Mouse (Mus musculus): ENCODE measurements around the gene Fastkd5.

The Fastkd5 gene

DNA sequence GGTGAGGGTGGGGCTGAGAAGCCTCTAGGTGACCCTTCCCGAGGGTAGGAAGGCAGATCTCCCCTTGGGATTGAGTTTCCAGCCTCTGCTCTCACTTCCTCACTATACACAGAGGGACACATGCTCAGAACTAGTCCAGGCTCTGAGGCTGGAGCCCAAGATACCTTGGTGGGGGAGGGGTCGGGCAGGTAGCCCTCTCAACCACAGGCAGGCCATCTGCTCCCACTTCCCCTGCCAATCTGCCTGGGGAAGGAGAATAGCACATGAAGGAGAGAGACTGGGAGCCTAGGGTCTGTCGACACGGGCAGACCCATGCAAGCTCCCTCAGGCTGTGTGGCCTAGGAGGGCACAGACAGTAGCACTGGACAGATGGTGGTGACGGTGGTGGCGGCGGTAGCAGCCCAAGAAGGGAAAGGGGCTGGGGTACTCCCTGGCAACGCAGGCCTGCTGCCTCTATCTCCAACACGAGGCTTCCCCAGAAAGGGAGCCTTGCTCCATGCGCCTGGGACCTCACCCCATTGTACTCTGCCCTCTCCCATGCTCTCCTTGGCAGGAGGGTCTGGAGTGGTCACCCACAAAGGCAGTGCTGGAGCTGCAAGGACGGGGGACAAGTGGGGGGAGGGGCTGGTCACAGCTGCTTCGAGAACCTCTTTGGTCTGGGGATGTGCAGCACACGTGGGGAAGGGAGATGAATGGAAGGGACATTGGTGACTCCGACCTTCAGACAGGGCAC is 4.3 kb upstream of the Fastkd5 start:
- DNase-seq, result no peak

DNA sequence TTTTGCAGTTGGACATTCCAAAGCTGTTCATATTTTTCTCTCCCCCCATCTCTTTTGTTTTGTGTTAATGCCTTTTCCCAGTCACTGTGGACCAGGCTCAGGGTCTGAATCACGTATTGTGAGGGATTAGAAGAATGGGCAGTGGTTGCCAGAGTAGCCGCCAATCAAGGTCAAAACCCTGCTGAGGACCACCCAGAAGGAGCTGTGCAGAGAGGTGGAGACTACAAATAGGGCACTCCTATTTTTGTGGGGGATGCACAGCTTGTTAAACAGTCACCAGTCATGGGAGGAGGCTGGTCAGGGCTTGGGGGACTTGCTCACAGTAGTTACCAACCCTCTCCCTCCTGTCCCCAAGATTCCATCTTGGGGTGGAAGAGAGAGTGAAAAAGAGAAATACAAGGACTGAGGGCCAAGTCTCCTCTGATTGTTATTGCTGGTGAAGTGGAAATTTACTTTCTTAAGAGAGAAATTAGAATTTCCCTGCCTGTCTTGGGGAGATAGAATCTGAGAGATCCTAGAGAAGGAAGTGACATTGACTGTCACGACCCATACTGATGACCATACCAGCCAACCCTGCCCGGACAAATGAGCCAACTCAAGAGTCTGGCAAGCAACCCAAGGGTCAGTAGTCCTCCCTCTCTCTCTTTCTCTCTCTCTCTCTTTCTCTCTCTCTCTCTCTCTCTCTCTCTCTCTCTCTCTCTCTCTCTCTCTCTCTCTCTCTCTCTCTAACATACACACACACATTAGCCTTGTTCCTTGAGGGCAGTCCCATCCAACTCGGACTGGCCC is 3.3 kb upstream of the Fastkd5 start:
- no peak for DNase-seq

DNA sequence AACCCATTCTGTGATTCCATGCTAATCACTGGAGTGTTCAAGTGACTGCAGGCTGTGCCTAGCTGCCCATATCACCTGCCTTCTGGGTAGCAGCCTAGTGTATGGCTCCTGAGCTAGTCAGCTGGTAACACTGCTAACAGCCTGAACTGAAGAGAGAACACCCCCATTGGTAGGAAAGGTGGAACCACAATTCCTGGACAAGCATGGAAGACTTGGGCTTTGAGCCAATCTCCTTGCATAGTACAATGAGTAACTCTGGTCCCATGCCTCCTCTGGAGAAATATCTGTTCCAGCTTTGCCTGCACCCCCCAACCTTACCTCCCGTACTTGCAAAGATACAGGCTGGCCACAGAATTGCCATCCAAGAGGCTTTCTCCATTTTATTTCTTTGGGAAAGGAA is 2.6 kb upstream of the Fastkd5 start:
- DNase-seq, result peak; percentile 67

DNA sequence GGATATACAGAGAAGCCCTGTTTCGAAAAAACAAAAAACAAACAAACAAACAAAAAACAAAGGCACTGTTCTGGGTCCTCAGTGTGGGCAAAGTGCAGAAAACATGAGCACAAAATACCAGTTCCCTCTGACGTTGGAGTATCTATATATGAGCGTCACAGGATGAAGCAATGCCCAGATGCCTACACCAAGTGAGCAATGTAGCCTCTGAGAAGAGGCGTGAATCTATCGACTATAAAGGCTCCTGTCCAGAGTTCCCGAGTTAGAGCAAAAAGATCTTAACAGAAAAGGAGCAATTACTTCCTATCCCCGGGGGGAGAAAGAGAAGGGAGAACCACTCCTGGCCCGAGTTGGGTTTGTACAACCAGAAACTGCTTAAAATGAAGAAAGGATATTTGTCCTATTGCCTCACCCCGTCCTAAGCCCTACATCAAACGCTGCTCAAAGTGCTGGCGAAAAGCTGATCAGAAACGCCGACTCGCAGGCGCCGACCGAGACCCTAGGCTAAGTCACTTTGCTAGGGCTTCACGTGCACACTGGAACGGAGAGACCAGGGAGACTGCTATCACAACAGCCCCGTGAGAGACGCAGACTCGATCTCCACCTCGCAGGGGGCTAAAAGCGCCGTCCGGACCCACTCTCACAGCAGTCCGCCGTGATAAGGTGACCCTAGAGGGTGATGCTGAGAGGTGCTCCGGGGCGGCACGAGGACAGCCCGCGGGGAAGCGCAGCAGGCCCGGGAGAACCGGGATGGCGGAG is 568 bp downstream of the Fastkd5 start:
- DNase-seq, result no peak

DNA sequence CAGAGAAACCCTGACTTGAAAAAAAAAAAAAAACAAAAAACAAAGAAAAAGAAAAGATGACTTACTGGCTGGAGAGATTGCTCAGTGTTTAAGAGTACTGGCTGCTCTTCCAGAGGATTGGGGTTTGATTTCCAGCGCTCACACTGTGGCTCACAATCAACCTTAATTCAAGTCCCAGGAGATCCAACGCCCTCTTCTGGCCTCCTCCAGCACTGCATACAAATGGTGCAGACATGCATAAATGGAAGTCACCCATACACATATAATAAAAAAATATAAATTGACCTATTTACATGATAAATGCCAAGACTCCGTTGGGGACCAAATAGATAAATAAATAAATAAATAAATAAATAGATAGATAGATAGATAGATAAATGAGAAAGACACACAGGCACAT is 1.4 kb downstream of the Fastkd5 start:
- DNase-seq, result no peak

DNA sequence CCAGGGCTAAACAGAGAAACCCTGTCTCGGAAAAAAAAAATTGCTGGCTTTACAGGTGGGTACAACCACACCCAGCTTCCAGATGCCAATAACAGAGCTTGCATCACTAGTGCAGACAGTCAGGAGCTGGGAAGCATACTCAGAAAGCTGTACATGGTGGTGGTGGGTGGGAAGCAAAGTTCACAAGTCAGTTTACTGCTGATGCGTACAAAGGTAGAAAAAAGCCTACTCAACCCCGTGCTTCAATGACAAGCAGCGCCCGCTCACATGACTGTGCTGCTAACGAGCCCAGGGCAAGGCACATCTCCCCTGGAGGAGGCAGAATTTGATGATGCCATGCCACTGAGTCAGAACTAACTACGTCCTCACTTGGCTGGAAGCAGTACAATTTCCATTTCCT is 10.9 kb downstream of the Fastkd5 start:
- no peak for DNase-seq

DNA sequence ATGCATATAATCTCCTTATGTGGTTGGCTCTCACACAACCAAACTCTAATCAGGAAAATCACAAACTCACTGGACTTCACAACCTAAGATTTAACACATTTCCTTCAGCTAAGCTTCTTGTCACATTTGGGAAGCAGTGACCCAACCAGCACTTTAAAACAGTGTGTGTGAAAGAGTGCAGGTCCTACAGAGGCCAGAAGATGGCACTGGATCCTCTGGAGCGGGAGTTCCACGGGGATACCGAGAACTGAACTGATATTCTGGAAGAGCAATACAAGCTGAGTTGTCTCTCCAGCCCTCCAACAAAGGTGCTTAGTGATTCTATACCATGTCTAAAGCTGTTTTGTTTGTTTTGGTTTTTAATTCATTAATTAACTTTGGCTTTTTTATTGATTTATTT is 16.7 kb downstream of the Fastkd5 start:
- peak; percentile 51 for DNase-seq

DNA sequence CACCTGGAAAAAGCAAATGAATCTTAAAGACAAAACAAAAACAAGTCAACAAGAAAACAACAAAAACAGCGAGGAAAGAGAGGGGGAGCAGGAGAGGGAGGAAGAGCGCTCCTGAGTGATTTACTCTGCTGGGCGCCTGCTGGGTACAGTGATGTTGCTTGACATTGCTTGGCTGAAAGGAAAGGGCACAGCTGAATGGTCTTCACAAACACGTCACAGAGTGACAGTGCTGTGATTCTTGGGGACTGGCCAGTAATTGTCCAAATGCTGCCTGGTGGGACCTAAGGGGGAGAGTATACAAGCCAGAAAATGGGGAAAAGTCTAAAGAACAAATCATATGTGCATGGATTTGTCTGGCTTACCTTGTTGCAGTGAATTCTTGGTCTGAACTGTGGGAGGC is 27.6 kb downstream of the Fastkd5 start:
- DNase-seq, result no peak

DNA sequence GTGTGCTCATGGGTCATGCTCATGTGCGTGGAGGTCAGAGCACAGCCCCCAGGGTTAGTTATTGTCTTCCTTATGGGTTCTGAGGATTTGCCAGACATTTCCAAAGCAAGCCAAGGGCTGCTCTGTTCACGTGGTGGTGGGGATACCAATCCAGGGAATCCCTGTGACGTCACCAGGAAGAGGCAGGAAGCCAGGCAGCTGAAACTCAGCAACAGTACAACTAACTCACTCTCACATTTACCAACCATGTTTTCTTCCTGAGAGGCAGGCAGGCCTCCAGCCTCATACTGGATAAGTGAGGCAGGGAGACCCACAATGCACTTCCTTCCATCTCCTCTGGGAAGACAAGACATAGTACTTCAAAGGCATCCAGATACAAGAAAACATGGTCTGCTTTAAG is 31.4 kb downstream of the Fastkd5 start:
- no peak for DNase-seq

DNA sequence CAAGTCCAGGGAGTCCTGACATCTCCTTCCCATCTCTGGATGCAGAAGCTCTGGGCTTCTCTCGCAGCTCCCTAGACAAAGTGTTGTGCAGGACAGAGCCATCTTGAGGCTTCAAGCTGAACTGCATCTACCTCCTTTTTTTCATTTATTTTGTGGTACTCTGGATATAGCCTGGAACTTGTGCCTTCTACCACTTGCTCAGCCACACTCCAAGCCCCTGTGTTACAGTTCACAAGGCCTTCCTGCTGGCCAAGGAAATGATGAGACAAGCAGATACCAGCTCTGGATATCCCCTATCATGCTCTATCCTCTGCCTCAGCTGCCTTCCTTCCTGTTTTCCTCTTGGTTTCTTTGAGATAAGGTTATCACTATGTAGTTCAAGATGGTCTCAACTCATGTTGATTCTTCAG is 32.2 kb downstream of the Fastkd5 start:
- peak; percentile 54 for DNase-seq

DNA sequence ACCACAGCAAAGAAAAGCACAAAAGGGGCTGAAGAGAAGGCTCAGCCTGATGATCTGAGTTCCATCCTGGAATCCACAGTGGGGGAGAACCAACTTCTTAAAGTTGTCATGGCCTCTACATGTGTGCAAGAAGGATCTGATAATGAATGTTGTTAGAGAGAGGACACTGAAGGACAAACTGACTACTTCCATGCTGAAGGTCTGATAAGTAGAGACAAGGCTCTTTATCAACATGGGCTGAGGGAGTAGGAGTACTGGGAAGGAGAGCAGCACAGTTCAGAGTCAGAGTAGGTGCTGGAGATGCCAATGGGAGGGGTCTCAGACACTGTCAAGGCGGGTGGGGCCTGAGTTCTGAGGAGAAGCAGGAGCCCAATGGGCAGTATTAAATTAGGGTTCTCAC is 34.2 kb downstream of the Fastkd5 start:
- DNase-seq, result no peak

DNA sequence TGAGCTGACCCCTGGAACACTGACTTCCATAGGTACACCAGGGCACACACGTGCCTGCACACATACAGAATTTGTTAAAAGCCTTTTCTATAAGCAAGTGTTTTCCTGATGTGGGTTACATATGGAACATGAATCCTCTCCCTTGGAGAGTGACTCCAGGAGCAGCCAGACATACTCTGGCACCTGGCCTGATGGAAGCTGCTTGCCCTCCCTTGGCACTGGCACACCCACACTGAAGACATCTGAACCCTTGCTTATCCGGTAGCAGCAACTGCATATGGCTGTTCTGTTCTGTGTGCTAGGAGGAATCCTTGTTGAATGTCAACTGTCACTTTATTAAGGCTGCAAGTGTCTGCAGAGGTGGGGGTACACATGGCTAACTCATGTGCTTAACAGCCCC is 38.8 kb downstream of the Fastkd5 start:
- DNase-seq, result no peak

DNA sequence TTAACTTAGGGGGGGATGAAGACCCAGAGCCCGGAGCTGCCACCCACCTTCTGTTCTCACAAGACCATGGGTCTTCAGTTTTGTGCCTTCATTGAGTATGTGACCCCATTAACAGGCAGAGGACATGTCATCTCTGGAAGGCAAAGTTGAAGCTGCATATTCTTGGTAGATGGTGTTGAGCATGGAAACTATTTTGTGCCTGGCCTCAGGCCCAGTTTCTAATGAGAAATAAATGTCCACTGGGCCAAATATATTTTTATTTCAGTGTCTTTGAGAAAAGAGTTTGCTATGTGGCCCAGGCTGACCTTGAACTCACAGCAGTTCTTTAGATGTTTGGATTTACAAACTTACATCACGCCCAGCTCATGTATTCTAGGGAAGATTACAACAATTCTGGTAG is 40.1 kb downstream of the Fastkd5 start:
- no peak for DNase-seq

DNA sequence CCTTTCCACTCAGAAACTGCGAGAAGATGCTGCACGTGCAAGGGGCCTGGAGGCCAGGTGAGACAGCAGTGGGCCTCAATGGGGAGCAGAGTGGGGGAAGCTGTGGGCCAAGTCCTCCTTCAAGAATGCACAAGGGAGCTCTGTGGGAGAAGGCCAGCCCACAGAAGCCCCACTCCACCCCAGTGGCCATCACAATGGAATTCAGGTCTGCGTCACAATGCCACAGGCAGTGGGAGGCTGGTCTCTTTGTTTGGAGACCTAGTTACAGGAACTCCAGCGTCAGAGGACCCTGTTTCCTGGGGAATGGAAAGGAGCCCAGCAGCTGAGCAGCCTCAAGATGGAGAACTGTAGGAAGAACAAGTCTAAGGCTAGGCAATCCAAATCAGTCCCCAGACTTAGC is 40.7 kb downstream of the Fastkd5 start:
- no peak for DNase-seq

DNA sequence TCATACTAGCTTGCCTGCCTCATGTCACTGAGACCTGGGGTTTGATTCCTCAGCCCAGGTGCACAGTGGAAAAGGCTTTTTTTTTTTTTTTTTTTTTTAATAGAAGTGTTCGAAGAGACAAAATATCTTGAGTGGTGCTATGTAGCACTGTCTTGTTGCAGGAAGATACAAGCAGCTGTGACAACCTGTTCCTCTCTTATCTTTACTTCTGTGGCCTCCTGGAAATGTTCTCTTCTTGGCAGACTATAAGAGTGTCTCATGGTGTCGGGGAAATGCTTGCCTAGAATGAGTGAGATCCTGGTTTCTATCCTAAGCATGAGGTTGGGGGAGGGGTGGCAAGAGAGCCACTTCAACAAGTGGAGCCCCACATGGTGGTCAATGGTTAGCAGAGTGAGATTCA is 41.5 kb downstream of the Fastkd5 start:
- no peak for DNase-seq

DNA sequence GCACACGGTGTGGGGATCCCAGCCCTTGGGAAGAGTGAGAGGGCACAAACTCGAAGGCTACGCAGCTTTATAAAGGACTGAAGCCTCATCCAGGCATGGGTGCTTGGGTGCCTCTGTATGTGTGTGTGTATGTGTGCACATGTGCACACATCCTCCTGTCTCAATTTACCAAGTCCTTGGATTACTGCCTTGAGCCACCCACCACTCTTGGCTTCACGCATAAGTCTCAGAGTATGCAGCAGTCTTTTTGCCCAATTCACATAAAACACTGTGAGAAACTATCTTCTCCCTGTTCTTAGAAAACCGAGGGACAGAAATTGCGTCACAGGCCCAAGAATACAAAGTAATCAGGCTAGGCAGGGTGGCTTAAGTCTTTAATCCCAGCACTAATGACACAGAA is 43.8 kb downstream of the Fastkd5 start:
- DNase-seq, result no peak

DNA sequence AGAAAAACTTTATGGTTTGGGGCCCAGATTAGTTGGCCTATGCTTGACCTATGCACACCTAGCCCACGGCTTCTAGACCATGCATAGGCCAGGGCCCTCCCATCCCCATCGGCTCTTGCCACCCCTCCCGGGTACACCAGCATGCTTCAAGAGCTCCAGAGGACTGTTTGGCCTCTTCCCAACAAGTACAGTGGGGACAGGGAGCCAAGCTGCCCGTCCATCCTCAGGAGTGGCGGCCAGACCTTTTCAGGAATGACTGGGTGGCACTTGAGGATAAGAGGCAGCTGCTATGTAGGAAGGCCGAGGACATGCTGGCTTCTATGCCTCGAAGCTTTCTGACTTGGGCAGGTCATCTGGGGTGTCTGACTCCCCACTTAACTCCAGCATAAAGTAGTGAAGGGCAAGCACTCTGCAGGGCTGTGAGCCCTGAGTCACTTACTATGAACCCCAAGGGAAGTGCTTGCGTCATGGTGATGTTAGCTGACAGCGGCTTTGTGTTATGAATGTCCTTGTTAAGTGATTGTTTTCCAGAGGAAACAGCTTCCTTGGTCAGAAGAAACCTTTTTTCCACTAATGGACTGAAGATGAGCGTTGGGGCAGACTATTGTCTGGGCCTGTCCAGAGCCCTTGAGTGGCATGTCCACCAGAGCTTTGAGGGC is 45.8 kb downstream of the Fastkd5 start:
- no peak for DNase-seq

DNA sequence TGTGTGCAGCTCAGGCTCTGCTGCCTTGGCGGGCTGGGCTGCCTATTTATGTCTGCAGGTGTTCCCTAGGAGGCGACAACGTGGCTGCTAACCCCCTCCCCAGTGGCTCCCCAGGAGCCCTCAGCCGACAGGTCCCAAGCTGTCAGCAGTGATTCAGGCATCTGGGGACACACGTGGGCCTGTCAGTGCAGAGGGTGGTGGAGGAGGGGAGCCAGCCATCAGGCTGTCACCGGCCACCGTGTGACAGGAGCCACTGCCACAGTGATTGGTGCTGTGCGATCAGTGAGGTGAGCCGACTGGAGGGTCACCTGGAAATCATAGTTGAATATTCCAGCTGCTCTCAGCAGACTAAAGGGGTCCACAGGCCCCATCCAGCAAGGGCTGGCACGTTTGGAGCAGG is 47.3 kb downstream of the Fastkd5 start, which contains the start of gene Avp:
Gene Avp, minus strand, starts transcription at position 3 of the 400 bp plus-strand sequence.
- DNase-seq, result no peak

DNA sequence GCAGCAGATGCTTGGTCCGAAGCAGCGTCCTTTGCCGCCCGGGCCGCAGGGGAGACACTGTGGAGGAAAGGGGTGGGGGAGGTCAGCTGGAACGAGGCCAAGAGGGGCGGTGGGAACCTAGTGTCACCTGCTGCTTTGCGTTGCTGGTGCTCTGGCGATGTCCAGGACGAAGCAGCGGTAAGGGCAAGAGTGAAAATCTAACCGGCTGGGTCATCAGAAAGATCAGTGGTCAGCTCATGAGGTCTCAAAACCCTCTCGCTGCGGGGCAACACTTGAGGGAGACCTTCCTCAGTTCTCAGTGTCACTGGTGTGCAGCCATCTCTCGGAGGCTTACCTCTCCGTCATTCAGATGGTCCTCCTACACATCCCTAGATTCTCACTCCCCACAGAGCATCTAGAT is 48.6 kb downstream of the Fastkd5 start:
- DNase-seq, result no peak

DNA sequence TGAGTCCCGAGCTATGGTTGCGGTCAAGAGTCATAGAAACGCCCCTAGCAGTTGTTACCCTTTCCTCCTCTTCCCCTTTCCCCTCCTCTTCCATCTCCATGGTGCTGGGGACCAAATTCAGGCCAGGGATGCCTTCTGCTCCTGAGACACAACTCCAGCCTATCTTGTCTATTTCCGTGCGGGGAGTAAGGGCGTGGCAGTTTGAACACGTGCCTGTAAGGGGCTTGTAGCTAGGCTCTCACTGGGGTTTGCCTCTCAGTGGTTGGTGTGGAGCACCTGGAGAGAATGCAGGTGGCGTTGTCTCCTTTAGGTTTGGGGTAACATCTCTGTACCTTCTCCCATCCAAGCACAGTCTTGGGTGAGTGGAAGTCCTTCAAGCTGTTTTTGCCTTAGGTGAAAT is 50.0 kb downstream of the Fastkd5 start:
- no peak for DNase-seq

DNA sequence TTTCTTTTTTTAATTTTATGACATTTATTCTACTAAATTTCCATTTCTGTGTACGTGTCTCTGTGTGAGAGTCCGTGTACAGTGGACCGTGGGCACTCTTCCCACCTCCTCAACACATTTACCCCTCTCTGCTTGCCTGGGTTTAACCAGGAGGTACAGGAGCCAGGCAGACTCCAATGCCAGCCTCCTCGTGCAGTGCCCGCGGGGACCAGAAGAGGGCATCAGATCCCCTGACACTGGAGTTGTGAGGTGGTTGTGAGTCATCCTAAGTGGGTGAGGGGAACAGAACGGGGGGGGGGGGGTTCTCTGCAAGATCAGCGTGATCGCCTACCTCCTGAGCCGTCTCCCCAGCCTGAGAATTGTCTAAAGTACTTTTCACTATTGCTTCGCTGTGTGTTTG is 51.7 kb downstream of the Fastkd5 start:
- peak; percentile 69 for DNase-seq

DNA sequence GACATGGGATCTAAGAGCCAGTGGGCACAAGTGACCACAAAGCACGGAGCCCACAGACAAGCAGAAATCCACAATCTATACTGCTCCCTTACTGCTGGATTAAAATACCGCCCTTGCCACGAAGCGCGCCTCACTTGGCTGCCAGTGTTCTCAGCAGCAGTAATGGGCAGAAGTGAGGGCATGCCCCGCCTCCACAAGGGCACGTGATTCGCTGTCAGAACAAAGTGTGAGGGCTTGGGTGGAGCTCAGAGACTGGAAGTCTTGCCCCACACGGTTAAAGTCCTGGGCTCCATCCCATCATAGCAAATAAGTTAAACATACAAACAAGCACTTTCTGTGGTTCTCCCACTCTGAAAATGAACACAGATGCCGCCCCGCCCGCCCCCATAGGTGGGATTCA is 52.2 kb downstream of the Fastkd5 start:
- peak; percentile 72 for DNase-seq

DNA sequence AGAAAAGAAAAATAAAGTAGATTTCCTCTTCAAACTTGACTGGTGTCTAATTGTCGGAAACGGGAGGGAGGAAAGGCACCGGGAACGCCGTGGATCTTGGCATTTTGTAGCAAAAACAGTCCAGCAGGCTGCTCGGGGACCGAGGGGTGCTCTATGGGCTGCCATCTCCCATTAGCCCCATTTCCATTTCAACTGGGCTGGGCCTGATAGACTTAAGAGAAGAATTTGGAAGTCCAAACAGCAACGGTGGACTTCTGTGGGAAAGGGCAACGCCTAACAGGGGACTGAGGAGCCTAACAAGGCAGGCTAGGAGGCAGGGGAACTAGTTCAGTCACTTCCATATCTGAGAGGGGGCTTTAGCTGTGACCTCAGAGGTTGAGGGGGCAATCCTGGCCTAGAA is 52.8 kb downstream of the Fastkd5 start:
- no peak for DNase-seq
